Mouse (Mus musculus): ENCODE data around the gene Ctrb1.

Ctrb1 gene

DNA sequence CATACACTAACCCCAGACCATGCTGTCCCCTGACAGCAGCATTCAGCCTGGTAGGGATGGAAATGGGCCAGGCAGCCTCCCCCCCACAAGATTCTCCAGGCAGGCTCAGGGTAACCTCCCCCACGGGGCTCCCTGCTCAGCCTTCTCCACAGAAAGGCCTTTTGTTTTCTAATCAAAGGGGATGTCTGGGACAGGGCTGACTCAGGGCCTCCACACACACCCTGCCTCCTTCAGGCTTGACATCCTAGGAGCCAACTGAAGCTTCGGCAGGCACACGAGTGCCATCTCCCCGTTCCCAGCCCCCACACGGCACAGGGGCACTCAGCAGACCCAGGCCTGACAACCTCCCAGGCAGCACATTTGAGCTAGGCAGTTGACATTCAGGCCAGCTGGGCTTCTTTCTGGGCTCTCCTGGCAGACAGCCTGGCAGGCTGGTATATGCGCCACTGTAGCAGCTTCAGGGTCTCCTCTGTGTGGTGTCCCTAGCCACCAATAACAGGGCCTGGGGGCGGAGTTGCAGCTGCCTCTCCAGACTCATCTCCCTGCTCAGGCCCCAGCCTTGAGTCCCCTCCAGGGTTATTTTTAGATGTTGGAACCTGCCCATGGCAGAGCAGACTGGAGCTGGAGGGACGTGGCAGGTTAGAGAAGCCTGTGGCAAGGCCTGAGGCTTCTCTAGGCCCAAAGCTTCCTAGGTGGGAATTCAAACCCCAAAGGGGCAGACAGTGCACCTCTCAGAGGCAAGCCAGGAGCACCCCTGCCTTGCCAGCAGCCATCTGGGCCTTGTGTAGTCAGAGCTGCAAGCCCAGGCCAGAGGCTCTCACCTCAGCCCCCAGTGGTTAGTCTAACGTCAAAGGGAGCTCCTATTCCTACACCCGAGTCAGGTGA lies 26.0 kb upstream of the Ctrb1 start:
- no peak for DNase-seq

DNA sequence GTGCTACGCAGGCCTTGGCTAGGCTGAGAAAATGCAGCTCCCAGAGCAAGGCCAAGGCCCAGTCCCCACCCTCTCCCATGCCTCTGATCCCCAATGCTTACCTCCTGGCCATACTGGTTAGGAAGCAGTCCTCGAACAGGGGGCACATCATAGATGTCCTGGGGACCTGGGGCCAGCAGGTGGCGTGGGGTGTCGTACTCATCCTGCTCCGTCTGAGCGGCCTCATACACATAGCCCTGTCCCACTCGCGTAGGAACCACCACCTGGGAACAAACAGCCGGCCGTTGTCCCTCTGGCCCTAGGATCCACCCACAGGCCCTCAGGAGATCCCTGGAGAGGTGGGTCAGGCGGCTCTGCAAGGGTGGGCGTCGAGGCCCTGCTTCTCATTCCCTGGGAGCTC lies 24.7 kb upstream of the Ctrb1 start:
- no peak for DNase-seq

DNA sequence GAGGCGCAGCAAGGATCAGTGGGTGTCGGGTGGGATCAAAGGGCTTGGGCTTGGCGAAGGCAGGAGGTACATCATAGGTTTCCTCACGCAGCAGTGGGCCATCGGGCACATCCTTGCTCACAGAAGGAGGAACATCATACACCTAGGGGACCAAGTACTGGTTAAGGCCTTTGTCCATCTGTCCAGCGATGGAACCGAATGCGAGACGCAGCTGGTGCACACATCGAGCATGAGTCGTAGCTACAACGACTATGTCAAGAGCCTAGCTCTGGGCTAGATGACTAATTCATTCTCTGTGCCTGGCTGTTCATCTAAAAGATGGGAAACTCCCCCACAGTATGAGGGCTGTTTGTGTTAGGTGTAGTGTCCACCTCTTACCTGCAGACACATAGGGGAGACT lies 23.5 kb upstream of the Ctrb1 start:
- no peak for DNase-seq

DNA sequence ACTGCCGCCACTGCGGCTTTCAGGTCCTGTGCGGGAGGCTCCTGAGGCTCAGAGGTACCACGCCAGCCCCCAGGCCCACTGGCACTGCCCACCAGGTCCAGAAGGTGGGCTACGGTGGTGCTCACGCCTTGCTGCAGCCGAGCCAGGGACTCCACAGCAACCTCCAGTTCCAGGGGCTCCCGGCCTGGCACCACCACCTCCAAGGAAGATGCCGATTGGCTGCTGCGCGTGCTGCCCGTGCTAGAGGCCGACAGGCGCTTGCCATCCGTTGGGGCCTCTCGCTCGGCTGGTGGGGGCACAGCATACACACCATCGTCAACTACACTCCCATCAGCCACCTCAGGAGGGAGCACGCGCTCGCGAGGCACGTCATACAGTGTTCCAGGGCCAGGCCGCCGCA lies 23.0 kb upstream of the Ctrb1 start:
- no peak for DNase-seq

DNA sequence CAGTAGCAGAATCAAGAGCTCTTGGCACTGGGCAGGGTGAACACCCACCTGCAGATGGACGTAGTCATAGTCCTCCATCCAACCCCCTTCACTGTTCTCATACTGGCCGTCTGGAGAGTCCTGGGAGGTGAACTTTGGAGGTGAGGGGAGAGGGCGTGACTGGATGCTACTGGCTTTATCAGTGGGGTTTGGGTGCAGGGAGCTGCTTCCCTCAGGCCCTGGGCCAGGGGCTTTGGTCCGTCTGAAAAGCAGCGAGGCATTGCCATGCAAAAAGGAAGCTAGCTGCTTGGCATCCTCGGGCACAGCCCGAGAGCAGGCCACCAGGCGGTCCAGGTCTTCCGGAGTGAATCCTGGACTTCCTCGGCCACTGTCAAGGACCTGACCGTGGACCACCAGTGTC lies 22.5 kb upstream of the Ctrb1 start:
- no peak for DNase-seq

DNA sequence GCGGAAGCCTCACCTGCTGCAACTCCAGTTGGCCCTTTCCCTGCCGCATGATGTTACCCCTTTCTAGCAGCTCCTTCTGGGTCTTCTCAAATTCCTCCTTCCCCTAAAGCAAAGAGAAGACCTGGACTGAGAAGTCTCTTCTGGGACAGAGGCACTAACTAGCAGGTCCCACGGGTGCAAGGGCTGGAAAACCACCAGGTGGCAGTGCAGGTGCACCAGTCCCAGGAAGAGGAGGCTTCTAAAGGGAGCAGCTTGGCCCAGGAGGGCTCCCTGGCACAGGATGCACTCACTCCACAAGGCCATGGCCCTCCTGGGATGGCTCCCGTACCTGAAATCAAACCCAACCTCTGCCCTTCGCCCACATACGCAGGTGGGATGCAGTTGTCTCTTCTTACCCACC lies 21.8 kb upstream of the Ctrb1 start:
- peak; percentile 65 for DNase-seq

DNA sequence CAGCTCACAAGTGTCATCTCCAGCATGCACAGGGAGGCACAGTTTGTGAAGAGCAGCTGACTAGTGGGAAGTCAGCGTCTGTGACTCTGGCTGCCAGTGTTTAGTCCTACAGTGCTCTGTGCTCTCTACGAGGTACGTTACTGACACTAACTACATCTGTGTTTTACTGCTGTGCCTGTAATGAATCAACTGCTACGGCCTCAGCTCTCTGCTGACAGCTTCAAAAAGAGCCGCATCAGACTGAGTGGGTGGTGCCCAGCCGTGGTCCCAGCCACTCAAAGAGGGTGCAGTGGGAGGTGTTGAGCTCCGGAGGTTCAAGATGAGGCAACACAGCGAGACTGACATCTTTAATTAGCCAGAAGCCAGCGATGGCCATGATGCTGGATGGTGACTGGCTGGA lies 21.3 kb upstream of the Ctrb1 start:
- DNase-seq: no peak

DNA sequence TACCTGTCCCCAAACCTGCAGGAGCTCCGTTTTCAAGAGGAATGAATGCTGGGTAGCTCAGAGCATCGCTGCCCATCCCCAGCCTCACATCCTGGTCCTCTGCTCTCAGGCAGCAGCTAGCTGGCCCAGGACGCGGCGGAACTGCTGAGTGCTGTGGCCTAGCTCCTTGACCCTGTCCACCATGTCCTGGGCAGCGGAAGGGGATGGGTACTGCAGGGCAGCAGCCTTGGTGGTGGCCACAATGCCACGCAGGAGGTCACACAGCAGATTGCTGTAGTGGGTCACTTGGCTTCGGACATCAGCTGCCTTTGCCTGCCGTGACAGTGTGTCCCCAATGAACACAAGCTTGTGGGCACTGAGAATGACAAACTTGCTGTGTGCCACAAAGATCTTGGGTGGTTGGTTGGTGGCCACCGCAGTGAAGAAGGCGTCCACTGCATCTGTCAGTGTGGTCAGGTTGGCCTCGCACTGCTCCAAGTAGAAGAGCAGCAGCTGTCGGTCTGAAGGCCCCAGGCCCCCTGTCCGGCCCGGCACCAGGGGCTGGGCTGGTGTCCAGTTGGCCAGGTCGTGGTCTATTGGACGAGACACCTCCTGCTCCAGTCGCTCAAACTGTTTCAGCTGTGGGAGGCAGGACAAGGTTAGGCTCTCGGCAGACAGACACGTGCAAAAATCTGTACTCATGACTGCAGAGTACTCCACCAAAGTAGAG lies 20.1 kb upstream of the Ctrb1 start:
- DNase-seq: no peak

DNA sequence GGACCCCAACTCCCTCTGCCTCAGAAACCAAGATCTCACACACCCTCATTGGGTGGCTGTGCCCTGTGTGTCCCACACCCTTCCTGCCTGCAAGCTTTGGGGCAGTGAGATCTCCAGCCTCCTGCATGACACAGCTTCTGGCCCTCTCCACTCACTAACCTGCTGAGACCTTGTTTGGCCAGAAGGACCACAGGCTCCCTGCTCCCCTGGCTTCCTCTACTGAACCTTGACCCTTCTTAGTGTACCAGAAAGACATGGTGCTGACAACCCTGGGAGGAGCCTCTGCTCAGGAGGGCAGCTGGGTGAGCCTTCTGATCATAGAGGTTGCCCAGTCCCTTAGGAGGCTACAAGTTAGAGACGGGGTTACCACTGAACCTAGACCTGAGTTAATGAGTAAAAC lies 18.4 kb upstream of the Ctrb1 start:
- DNase-seq: no peak

DNA sequence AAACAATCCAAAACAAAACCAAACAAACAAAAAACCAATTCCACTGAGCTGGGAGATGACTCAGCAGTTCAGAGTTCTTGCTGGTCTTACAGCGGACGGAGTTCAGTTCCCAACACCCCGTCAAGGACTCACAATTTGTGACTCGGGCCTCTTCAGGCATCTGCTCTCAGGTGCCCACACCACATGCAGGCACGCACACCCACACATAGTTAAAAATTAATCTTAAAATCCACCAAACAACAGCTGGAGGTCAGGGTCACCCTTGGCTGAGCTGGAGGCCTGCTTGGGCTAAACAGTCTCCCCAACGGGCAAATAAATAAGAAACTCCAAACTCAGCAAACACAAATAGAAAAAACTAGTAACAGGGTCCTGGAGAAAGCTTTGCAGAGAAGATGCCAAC lies 17.5 kb upstream of the Ctrb1 start:
- DNase-seq: no peak

DNA sequence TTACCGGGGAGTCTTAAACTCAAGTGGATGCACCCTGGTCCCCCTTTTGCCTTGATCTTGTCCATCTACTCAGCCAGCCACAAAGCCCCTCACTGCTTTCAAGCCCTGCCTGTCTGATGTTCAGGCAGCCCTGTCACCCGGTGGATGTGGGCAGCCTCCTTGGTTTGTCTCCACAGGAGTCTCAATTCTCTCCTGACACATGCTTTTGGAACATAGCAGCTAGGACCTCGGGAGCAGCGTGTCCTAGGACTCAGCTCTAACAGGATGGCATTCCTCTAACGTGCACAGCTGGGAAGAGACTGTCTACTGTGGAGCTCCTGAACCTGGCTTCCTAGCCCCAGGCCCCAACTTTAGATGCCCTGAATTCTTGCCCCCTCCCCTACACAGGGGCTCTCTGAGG lies 14.9 kb upstream of the Ctrb1 start:
- DNase-seq: no peak

DNA sequence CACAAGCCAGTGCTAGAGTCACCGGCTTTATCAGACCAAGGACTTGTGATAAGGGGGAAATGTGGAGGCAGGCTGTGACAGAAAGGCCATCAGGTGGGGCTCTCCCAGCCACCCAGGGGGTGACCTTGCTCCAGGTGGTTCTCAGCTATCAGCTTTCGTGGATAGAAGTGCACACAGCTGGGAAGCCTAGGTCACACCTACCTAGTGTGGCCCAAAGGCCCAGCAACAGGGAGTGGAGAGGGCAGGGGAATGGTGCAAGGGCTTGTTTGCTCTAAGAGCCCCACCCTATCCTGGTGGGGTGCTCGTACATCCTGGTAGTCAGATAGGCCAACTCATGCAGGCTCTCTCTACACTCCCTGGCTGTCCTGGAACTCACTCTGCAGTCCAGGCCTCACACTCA lies 14.4 kb upstream of the Ctrb1 start:
- DNase-seq: no peak

DNA sequence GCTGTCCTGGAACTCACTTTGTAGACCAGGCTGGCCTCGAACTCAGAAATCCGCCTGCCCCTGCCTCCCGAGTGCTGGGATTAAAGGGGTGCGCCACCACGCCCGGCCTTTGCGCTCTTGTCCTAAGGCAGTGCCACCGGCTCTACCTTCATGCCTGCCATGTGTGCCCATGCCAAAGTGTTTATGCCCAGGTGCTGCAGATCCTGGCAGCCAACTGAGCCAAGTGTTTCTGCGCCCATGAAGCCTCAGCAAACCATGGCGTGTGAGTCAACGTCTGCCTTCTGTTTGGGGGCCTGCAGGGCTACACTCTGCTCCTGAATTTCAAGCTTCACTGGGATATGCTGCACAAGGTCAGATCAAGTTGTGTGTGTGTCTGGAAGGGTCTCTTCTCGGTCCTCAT lies 13.8 kb upstream of the Ctrb1 start:
- DNase-seq: no peak

DNA sequence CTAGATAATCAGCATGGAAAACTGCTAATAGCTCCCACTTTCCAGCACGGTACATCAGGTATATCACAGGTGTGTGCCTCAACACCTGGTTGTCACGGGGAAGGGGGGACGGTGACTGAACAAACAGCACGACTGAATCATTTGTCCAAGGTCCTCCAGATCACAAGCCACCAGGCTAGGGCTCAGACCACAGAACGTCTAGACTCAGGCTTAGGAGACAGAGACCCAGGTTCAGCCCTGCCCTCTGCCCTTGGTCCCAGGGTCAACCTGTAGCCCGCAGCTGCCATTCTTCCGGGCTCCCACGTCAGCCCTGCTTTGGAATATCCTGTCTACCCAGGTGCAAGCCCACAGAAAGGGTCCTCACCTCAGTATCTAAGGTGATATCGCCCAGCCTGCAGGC lies 10.6 kb upstream of the Ctrb1 start:
- DNase-seq: no peak

DNA sequence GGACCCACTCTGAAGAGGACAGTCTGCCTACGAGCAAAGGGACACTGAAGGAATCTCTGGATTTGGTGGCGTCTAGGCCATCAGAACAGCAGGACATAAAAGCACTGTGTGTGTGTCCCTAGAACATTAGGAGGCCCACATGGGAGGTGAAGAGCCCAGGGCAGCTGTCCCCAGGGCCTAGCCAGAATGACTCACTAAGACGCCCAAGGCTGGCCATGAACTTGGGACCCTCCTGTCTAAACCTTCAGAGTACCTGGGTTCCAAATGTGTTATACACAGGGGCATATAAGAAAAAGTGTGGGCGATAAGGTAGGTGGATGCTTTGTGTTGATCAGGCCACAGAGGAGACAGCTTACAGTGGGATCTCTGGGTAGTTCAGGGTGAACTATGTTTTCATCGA lies 9.9 kb upstream of the Ctrb1 start:
- DNase-seq: no peak

DNA sequence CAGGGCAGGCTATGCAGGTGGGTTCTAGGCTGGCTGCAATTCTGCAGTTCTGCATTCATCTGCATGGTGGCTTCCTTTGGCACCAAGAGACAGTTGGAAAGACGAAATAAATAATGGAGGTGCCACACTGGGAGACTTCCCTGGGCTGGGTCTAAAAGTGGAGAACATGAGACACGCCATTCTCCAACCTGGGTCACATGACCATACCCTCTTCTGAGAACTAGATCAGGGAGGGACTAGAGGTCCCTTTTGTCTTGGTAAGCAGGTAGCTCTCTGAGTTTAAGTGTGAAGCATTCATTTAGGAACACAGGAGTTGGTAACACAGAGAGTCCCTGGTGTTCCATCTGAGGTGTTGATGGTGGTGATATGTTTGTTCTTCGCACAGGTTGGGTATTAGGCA lies 9.4 kb upstream of the Ctrb1 start:
- DNase-seq: no peak

DNA sequence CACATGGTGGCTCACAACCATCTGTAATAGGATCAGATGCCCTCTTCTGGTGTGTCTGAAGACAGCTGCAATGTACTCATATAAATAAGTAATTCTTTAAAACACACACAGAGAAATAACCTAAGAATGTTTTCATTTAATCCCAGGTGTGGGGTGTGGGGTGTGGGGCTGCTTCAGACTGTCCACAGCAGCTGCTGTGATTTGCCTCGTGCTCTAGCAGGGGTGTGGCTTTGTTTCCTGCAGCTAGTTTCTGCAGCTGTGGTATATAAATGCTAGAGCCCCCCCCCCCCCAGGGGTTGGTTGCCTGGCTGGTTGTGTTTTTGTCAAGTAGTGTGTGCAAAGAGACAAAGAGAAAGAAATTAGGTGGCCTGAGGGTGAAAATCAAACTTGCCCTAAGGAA lies 8.2 kb upstream of the Ctrb1 start:
- no peak for DNase-seq

DNA sequence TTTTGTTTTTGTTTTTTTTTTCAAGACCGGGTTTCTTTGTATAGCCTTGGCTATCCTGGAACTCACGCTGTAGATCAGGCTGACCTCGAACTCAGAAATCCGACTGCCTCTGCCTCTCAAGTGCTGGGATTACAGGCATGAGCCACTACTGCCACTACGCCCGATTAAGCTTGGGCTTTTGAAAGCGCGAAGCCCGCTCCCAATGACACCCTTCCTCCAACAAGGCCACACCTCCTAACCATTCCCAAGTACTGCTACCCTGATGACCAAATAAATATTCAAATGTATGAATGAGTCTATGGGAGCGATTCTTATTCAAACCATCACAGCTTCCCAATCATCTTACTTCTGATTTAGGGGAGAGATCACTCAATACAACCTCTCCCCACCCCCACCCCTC lies 6.8 kb upstream of the Ctrb1 start:
- DNase-seq: no peak

DNA sequence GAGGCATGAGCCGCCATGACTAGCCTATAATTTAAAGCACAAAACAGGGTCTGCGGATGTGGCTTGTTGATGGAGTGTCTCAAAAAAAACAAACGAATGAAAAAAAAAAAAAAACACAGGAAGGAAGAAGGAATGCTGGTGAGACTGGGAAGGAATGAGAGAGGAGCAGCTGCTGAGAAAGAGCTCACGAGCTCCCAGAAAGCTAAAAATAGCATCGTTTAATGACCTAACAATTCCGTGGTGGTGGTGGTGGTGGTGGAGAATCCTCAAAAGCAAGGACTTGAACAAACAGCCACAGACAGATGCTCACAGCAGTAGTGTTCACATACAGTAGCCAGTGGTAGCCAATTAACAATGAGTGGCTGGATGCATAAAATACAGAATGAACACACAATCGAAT lies 4.6 kb upstream of the Ctrb1 start:
- DNase-seq: no peak

DNA sequence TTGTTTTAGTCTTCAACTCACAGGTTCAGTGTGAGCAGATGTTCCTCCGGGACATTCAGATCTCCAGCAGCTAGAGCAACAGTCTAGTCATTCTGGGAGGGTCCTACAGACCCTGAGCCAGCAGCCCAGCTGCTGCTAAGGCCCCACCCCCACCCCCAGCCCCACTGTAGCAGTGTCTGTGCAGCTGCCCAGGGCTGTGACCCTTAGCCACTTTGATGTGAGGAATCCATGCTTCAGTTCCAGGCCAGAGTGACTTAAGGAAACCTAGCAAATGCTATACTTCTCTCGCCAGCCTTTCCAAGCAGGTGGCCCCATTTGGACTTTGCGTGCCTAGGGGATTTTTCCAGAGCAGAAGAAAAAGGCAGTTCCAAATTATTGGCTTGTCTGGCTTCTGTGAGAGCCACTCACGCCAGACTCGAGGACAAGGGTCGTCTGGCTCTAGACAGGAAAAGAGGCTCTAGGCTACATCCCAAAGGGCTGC lies 2.5 kb upstream of the Ctrb1 start:
- DNase-seq: no peak

DNA sequence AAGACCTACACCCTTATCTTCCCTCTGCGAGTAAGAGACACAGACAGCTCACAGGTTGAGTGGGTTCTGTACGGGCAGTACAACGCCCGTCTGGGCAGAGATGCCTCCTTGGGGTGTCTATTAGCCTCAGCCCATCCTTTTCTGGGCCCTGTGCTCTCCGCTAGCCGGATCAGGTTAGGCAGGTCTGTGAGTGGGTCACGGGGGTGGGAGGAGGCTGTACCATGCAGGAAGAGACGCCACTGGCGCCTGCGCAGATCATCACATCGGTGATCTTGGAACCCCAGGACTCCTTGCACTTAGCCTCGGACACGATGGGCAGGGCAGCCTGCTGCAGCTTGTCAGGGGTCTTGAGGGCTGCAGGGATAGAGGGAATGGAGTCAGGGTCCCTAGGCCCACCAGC lies 3.9 kb downstream of the Ctrb1 start:
- no peak for DNase-seq

DNA sequence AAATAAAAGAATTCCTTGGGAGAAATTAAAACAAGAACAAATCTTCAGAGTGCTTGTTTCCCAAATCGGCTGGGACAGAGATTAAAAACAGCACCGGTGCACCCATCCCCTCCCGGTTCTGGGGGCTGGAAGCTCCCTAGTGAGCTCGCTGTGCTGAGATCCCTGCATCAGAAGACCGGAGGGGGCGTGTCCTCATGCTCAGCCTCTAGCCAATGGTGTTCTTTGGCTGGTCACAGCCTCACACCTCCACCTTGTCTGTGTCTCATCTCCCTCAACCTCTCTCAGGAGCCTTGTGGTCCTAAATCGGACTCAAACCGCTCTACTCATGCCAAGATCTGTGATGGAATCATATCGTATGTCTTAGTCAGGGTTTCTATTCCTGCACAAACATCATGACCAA lies 8.3 kb downstream of the Ctrb1 start:
- DNase-seq: no peak

DNA sequence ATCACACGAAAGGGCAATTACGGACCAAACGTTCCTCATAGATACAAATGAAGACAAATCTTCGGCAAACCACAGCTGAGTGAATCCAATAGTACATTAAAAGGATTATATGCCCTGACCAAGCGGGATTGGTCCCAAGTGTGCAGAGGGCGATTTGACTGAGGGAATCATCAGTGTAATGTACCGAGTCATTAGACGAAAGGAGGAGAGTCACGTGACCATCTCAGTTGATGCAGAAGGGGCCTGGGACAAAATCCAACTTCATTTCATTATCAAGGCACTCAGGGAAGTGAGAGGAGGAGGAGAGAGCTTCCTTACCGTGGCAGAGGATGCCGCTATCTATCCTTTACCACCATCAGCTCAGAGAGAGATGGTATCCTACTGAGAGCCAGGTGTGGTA lies 9.7 kb downstream of the Ctrb1 start:
- DNase-seq: no peak

DNA sequence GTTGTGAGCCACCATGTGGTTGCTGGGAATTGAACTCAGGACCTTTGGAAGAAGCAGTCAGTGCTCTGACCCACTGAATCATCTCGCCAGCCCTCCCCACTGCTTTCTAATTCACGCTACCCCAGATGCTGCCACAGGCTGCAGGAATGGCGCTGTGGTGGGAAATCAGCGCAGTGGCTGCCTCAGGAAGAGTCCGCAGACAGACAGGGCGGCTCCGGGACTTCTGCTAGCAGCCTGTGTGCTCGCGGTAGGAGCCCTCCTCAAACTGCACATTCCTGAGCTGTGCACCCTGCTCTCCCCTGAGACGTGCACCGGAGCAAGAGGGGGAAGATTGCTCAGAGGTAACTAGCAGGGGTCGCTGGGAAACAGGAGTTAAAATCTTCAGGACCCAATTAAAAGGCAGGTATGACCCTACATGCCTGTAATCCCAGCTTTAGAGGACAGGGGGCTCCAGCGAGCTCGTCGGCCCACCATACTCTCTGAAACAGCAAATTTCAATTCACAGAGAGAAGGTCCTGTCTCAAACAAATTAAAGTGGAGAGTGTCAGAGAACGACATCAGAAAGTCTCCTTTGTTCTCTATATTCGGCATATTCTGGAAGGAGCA lies 10.3 kb downstream of the Ctrb1 start:
- no peak for DNase-seq

Measured in thymus, postnatal 25 days (tissue).